Mouse (Mus musculus) left cerebral cortex, adult 11 months (tissue): ENCODE results near the gene Bhlhb9.

Experiments used
- DNase-seq: peaks from one replicate; pipeline ENCODE4 v3.0.0; 2022; ENCODE audit warnings: low spot score

Gene Bhlhb9

GRCm38 (mm10) chrX:135916580-135916979, 119.2 kb downstream of the Bhlhb9 start:
- no peak for DNase-seq

DNA sequence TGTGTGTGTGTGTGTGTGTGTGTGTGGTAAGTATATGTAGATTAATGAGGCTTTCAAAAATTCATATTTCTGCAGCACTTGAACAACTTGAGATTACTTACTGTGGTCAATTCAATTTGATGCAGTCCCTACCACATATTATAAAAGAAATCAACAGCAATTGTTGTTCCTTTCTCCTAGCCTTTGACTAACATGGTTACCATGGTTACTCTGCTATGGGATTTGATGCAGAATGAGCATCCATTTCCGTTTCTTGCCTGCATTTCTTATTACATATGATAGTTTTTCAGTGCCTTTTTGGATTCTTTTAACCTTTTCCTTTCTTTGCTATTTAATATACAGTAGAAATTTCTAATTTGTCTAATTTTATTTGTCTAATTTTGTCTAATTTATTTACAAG, 119.7 kb downstream of the Bhlhb9 start:
- DNase-seq = no peak

GRCm38 (mm10) chrX:135922162-135922561, 124.8 kb downstream of the Bhlhb9 start:
- DNase-seq = peak; percentile 6

GRCm38 (mm10) chrX:135925911-135926310, 128.5 kb downstream of the Bhlhb9 start:
- no peak for DNase-seq

GRCm38 (mm10) chrX:135928588-135928987, 131.2 kb downstream of the Bhlhb9 start:
- no peak for DNase-seq

- DNase-seq = no peak
Observed at GRCm38 (mm10) chrX:135936452-135936851, 139.1 kb downstream of the Bhlhb9 start.
